Mouse (Mus musculus): ENCODE data around the gene Usp19. TPM values are rescaled to one million over a fixed set of nuclear protein-coding genes. Genes with fewer than 3 reads are reported as not detected.

Gene Usp19
- polyA plus RNA-seq, 1 experiment: 86.0 TPM

DNA sequence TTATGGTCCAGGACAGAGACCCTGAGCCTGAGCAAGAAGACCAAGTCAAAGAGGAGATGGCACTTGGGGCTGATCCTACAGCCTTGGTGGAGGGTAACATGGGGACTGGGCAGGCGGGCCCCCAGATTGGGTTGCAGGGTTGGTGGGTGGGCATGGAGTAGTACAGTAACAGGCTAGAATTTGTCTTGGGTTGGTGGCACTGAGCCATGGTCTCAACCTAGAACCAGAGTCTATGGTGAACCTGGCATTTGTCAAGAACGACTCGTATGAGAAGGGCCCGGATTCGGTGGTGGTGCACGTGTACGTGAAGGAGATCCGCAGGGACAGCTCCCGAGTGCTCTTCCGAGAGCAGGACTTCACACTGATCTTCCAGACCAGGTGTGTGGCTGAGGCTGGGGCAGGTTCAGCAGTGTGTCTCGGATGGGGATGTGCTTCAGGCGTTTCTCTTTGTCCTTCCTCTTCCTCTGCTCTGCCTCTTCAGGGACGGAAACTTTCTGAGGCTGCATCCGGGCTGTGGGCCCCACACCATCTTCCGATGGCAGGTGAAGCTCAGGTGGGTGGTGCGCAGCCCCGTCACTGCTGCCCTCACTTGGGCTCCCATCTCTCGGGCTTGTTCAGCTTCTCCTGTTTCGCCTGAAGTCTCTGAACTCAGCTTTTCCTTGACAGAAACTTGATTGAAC is 3.9 kb downstream of the Usp19 start:
- Histone ChIP-seq H3K9me3 (replicated peaks; ENCODE audit: control insufficient read depth, insufficient read depth, low read length, poor library complexity, severe bottlenecking) (no peaks in the 10 kb centered on the region), H3K36me3 (ENCODE audit: control insufficient read depth, insufficient read depth, low read length, poor library complexity, severe bottlenecking) (peaks cover 54% of the 10 kb centered on the region), H3K9ac (ENCODE audit: low read depth, poor library complexity, severe bottlenecking) (no peak overlapping the region), H3K4me3 (ENCODE audit: low read depth, low read length) (no peak overlapping the region), H3K27ac (ENCODE audit: insufficient read depth, low read length) (no peak overlapping the region), H3K27me3 (ENCODE audit: control insufficient read depth, insufficient read depth, low read length, poor library complexity, severe bottlenecking) (no peaks in the 10 kb centered on the region), H3K4me1 (ENCODE audit: control insufficient read depth, insufficient read depth, low read length) (no peaks in the 10 kb centered on the region)
- no peak for TF ChIP-seq EP300 (IDR thresholded peaks at IDR 0.05; ENCODE audit: insufficient read depth, low read depth, low read length)
- TF ChIP-seq POLR2A (IDR thresholded peaks at IDR 0.05; ENCODE audit: insufficient read depth, low read length): no peak
- TF ChIP-seq CTCF (IDR thresholded peaks at IDR 0.05; ENCODE audit: low read depth, low read length): no peak

DNA sequence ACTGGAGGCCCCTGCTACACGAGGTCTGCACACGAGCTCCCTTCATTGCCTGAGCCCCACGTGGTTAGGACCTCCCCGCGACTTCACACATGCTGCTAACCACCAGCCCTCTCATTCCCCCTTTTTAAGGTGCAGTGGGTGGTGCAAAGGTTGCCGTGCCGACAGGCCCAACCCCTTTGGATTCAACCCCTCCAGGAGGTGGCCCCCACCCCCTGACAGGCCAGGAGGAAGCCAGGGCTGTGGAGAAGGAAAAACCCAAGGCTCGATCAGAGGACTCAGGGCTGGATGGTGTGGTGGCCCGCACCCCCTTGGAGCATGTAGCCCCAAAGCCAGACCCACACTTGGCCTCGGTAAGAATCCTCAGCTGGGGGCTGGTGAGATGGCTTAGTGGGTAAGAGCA is 4.5 kb downstream of the Usp19 start:
- Histone ChIP-seq H3K4me1 (ENCODE audit: control insufficient read depth, insufficient read depth, low read length) (no peaks in the 10 kb centered on the region), H3K4me3 (ENCODE audit: low read depth, low read length) (no peak overlapping the region), H3K27ac (ENCODE audit: insufficient read depth, low read length) (no peak overlapping the region), H3K9ac (ENCODE audit: low read depth, poor library complexity, severe bottlenecking) (no peak overlapping the region), H3K36me3 (ENCODE audit: control insufficient read depth, insufficient read depth, low read length, poor library complexity, severe bottlenecking) (peaks cover 54% of the 10 kb centered on the region), H3K9me3 (replicated peaks; ENCODE audit: control insufficient read depth, insufficient read depth, low read length, poor library complexity, severe bottlenecking) (no peaks in the 10 kb centered on the region), H3K27me3 (ENCODE audit: control insufficient read depth, insufficient read depth, low read length, poor library complexity, severe bottlenecking) (no peaks in the 10 kb centered on the region)
- TF ChIP-seq EP300 (IDR thresholded peaks at IDR 0.05; ENCODE audit: insufficient read depth, low read depth, low read length): no peak
- TF ChIP-seq CTCF (IDR thresholded peaks at IDR 0.05; ENCODE audit: low read depth, low read length): no peak
- TF ChIP-seq POLR2A (IDR thresholded peaks at IDR 0.05; ENCODE audit: insufficient read depth, low read length): no peak

GRCm38 (mm10) chr9:108499231-108499630 is 8.8 kb downstream of the Usp19 start:
- Histone ChIP-seq H3K9me3 (replicated peaks; ENCODE audit: control insufficient read depth, insufficient read depth, low read length, poor library complexity, severe bottlenecking) (no peaks in the 10 kb centered on the region), H3K4me1 (ENCODE audit: control insufficient read depth, insufficient read depth, low read length) (no peaks in the 10 kb centered on the region)

DNA sequence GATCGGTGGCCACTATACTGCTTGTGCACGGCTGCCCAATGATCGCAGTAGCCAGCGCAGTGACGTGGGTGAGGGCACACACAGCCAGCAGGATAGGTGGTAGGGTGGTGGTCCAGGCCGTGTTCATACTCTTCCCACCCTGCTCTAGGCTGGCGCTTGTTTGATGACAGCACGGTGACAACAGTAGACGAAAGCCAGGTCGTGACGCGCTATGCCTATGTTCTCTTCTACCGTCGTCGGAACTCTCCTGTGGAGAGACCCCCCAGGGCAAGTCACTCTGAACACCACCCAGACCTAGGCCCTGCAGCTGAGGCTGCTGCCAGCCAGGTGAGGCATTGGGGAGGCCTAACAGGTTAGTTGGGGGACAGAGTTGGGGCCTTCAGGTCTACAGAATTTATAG is 9.5 kb downstream of the Usp19 start:
- no peak overlapping the region for H3K9ac ChIP-seq (ENCODE audit: low read depth, poor library complexity, severe bottlenecking)
- H3K4me3 ChIP-seq (ENCODE audit: low read depth, low read length): no peak overlapping the region
- no peak overlapping the region for H3K27ac ChIP-seq (ENCODE audit: insufficient read depth, low read length)
- TF ChIP-seq CTCF (IDR thresholded peaks at IDR 0.05; ENCODE audit: low read depth, low read length): no peak
- no peak for TF ChIP-seq EP300 (IDR thresholded peaks at IDR 0.05; ENCODE audit: insufficient read depth, low read depth, low read length)
- TF ChIP-seq POLR2A (IDR thresholded peaks at IDR 0.05; ENCODE audit: insufficient read depth, low read length): no peak
- peaks cover 52% of the 10 kb centered on the region for H3K36me3 ChIP-seq (ENCODE audit: control insufficient read depth, insufficient read depth, low read length, poor library complexity, severe bottlenecking)
- no peaks in the 10 kb centered on the region for H3K9me3 ChIP-seq (replicated peaks; ENCODE audit: control insufficient read depth, insufficient read depth, low read length, poor library complexity, severe bottlenecking)
- no peaks in the 10 kb centered on the region for H3K4me1 ChIP-seq (ENCODE audit: control insufficient read depth, insufficient read depth, low read length)
- no peaks in the 10 kb centered on the region for H3K27me3 ChIP-seq (ENCODE audit: control insufficient read depth, insufficient read depth, low read length, poor library complexity, severe bottlenecking)

More at GRCm38 (mm10) chr9:108499231-108499630, 8.8 kb downstream of the Usp19 start:
- no peak overlapping the region for H3K27ac ChIP-seq (ENCODE audit: insufficient read depth, low read length)
- no peaks in the 10 kb centered on the region for H3K27me3 ChIP-seq (ENCODE audit: control insufficient read depth, insufficient read depth, low read length, poor library complexity, severe bottlenecking)
- TF ChIP-seq POLR2A (IDR thresholded peaks at IDR 0.05; ENCODE audit: insufficient read depth, low read length): no peak
- no peak for TF ChIP-seq CTCF (IDR thresholded peaks at IDR 0.05; ENCODE audit: low read depth, low read length)
- TF ChIP-seq EP300 (IDR thresholded peaks at IDR 0.05; ENCODE audit: insufficient read depth, low read depth, low read length): no peak
- no peak overlapping the region for H3K9ac ChIP-seq (ENCODE audit: low read depth, poor library complexity, severe bottlenecking)
- H3K4me3 ChIP-seq (ENCODE audit: low read depth, low read length): no peak overlapping the region
- peaks cover 58% of the 10 kb centered on the region for H3K36me3 ChIP-seq (ENCODE audit: control insufficient read depth, insufficient read depth, low read length, poor library complexity, severe bottlenecking)

GRCm38 (mm10) chr9:108506901-108507300 is 16.5 kb downstream of the Usp19 start:
- peaks cover 3% of the 10 kb centered on the region for H3K4me1 ChIP-seq (ENCODE audit: control insufficient read depth, insufficient read depth, low read length)
- H3K9me3 ChIP-seq (replicated peaks; ENCODE audit: control insufficient read depth, insufficient read depth, low read length, poor library complexity, severe bottlenecking): no peaks in the 10 kb centered on the region
- 0 out of 2 replicates have a peak overlapping the region, but pooled peaks have one; percentile 1 for H3K9ac ChIP-seq (ENCODE audit: low read depth, poor library complexity, severe bottlenecking)
- H3K4me3 ChIP-seq (ENCODE audit: low read depth, low read length): no peak overlapping the region
- peaks cover 22% of the 10 kb centered on the region for H3K36me3 ChIP-seq (ENCODE audit: control insufficient read depth, insufficient read depth, low read length, poor library complexity, severe bottlenecking)
- H3K27me3 ChIP-seq (ENCODE audit: control insufficient read depth, insufficient read depth, low read length, poor library complexity, severe bottlenecking): no peaks in the 10 kb centered on the region
- peak overlapping the region; percentile 40; the same call in 1 of the 2 replicates for H3K27ac ChIP-seq (ENCODE audit: insufficient read depth, low read length)
- no peak for TF ChIP-seq POLR2A (IDR thresholded peaks at IDR 0.05; ENCODE audit: insufficient read depth, low read length)
- no peak for TF ChIP-seq CTCF (IDR thresholded peaks at IDR 0.05; ENCODE audit: low read depth, low read length)
- no peak for TF ChIP-seq EP300 (IDR thresholded peaks at IDR 0.05; ENCODE audit: insufficient read depth, low read depth, low read length)

Data from ES-Bruce4 (cell line).